Mouse (Mus musculus) bone marrow, adult 2 months (tissue): ENCODE results near the gene Ehd1.

ENCODE experiments used
- CTCF ChIP-seq: fragments of 200-500 bp; IDR thresholded peaks from 2 replicates; pipeline ENCODE4 v1.5.1; 2011; ENCODE audit warnings: low read length, control low read depth; ENCODE audit not compliant: control insufficient read depth, insufficient read depth
- POLR2A ChIP-seq: fragments of 200-500 bp; IDR thresholded peaks from 2 replicates; pipeline ENCODE4 v1.6.1; 2011; ENCODE audit warnings: low read depth, mild to moderate bottlenecking, control low read depth, low read length, borderline replicate concordance; ENCODE audit not compliant: control insufficient read depth

DNA sequence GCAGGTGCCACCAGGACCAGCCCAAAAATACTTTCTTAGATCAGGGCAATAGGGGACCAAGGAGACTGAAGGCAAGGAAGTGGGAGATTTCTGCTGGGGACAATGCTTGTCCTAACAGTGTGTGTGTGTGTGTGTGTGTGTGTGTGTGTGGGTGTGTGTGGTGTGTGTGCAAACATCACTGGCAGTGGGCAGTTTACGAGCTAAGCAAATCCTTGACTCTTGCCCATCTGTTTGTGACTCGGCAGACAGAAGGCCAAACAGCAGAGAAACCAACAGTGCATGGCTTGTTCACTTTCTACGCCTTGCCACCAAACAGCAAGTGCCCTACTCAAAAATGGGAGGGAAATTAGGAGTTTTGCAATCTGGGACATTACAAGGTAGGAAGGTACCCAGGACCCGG is 2.9 kb upstream of the Ehd1 start:
- TF ChIP-seq POLR2A (no peak), CTCF (no peak)
